Comparison of ENCODE assay signal across 24 mouse cellular contexts in genomic region chr1:181525996-181526395, GRCm38 (mm10). TPM values are rescaled to one million over a fixed set of nuclear protein-coding genes. Genes with fewer than 3 reads are reported as not detected.
DNase-seq lines count a peak whose midpoint lies in the region; ATAC-seq and TF ChIP-seq lines count a peak whose summit lies in the region.
"Had no signal": no experiment of that assay in that cellular context is flagged by ENCODE, and none has a peak within 500 bp of the region (broad histone marks: within the 10 kb centered on the region; RNA-seq: fewer than 3 reads in every experiment).

No protein-coding gene starts in this region.

- peak; percentile 21 for DNase-seq in kidney, postnatal 0 days (ENCODE audit: low spot score)
- no peak for DNase-seq in kidney, adult 2 months
- peak; percentile 63 for DNase-seq in CH12.LX (ENCODE audit: extremely low read depth)
- peak; percentile 23 for DNase-seq in retina, embryonic 14.5 days (ENCODE audit: low spot score)
- DNase-seq in cerebellum, postnatal 14 days = no peak
- DNase-seq: adrenal gland, adult 2 months; adrenal gland, postnatal 25 days; cerebellum, adult 18-20 months; cerebellum, adult 9-11 months; forebrain, postnatal 0 days; gastrocnemius, adult 2 months; gastrocnemius, postnatal 25 days; heart, postnatal 36 days had no signal

- TF ChIP-seq RAD21 in CH12.LX (IDR thresholded peaks at IDR 0.05; ENCODE audit: low read depth, low read length) = no peak

- no peak for TF ChIP-seq POLR2A in kidney, adult 2 months (IDR thresholded peaks at IDR 0.05; ENCODE audit: low read depth, low read length)
- TF ChIP-seq POLR2A in CH12.LX (IDR thresholded peaks at IDR 0.05; ENCODE audit: low read depth, low read length) = no peak

- H3K27ac ChIP-seq in kidney, postnatal 0 days = 0 out of 2 replicates have a peak overlapping the region, but pooled peaks have one; percentile 28
- H3K27ac ChIP-seq in kidney, adult 2 months (ENCODE audit: insufficient read depth, low read depth, low read length) = no peak overlapping the region
- H3K27ac ChIP-seq in CH12.LX (ENCODE audit: insufficient read depth, low read depth) = no peak overlapping the region
- no peak overlapping the region for H3K27ac ChIP-seq in midbrain, embryonic 15.5 days
- H3K27ac ChIP-seq: embryonic facial prominence, embryonic 10.5 days; forebrain, embryonic 13.5 days; gastrocnemius, adult 2 months had no signal

- no peak for TF ChIP-seq CTCF in kidney, postnatal 0 days (IDR thresholded peaks at IDR 0.05; ENCODE audit: low read depth)
- no peak for TF ChIP-seq CTCF in kidney, adult 2 months (conservative IDR thresholded peaks at IDR 0.05; ENCODE audit: insufficient read depth, insufficient read length, low read depth, low read length)
- no peak for TF ChIP-seq CTCF in CH12.LX (conservative IDR thresholded peaks at IDR 0.05 in 1 of 2, IDR thresholded peaks at IDR 0.05 in 1 of 2; ENCODE audit: low read depth in 2 of 2, low read length in 2 of 2)

- H3K9ac ChIP-seq in kidney, postnatal 0 days (ENCODE audit: low read depth, low read length) = no peak overlapping the region
- H3K9ac ChIP-seq in CH12.LX (ENCODE audit: insufficient read depth, low read depth) = no peak overlapping the region
- no peak overlapping the region for H3K9ac ChIP-seq in midbrain, embryonic 15.5 days
- H3K9ac ChIP-seq: forebrain, embryonic 13.5 days; forebrain, postnatal 0 days; heart, embryonic 12.5 days had no signal

- no peaks in the 10 kb centered on the region for H3K79me2 ChIP-seq in CH12.LX (replicated peaks; ENCODE audit: control insufficient read depth, extremely low read depth, insufficient read depth, poor library complexity, severe bottlenecking)

- no peak for ATAC-seq in kidney, postnatal 0 days (replicated peaks; ENCODE audit: low FRiP score, low read depth)
- no peak for ATAC-seq in midbrain, embryonic 15.5 days (replicated peaks)
- ATAC-seq: activated CD4-positive, CD25-positive, alpha-beta regulatory T cell, adult 4 months; forebrain, embryonic 13.5 days; forebrain, postnatal 0 days; hindbrain, embryonic 16.5 days; Patski had no signal

- no peaks in the 10 kb centered on the region for H3K9me3 ChIP-seq in kidney, postnatal 0 days (replicated peaks; ENCODE audit: low read length)
- H3K9me3 ChIP-seq in CH12.LX (replicated peaks; ENCODE audit: low read length) = peaks cover 3% of the 10 kb centered on the region
- no peaks in the 10 kb centered on the region for H3K9me3 ChIP-seq in midbrain, embryonic 15.5 days
- H3K9me3 ChIP-seq: embryonic facial prominence, embryonic 10.5 days; forebrain, embryonic 13.5 days had no signal

- 36% methylated on average over 5 of the region's 5 CpGs for WGBS in kidney, postnatal 0 days
- 54% methylated on average over 5 of the region's 5 CpGs for WGBS in kidney, adult 2 months
- WGBS in midbrain, embryonic 15.5 days = 45% methylated on average over 5 of the region's 5 CpGs

- H3K4me1 ChIP-seq in kidney, postnatal 0 days (replicated peaks; ENCODE audit: insufficient read depth, low read length) = 0 out of 2 replicates have a peak, but pooled peaks cover 3% of the 10 kb centered on the region
- no peaks in the 10 kb centered on the region for H3K4me1 ChIP-seq in kidney, adult 2 months (ENCODE audit: control insufficient read depth, insufficient read depth, low read length)
- H3K4me1 ChIP-seq in CH12.LX (ENCODE audit: control insufficient read depth in 1 of 2, insufficient read depth in 2 of 2) = peaks cover 12 to 25% of the 10 kb centered on the region in 2 experiments
- no peaks in the 10 kb centered on the region for H3K4me1 ChIP-seq in midbrain, embryonic 15.5 days

- TF ChIP-seq EP300 in CH12.LX (IDR thresholded peaks at IDR 0.05; ENCODE audit: low read length) = no peak

- H3K4me3 ChIP-seq in kidney, postnatal 0 days (replicated peaks; ENCODE audit: low read depth, low read length) = no peak overlapping the region
- H3K4me3 ChIP-seq in kidney, adult 2 months (ENCODE audit: insufficient read depth, low read depth, low read length) = no peak overlapping the region
- no peak overlapping the region for H3K4me3 ChIP-seq in CH12.LX (replicated peaks in 1 of 3; ENCODE audit: low read depth in 2 of 3, low read length in 2 of 3, poor library complexity in 1 of 3)
- H3K4me3 ChIP-seq in midbrain, embryonic 15.5 days = no peak overlapping the region
- H3K4me3 ChIP-seq: embryonic facial prominence, embryonic 10.5 days; forebrain, embryonic 13.5 days; gastrocnemius, adult 2 months; heart, embryonic 12.5 days had no signal

- H3K27me3 ChIP-seq in kidney, postnatal 0 days (ENCODE audit: insufficient read depth, low read length) = no peaks in the 10 kb centered on the region
- no peaks in the 10 kb centered on the region for H3K27me3 ChIP-seq in kidney, adult 2 months (replicated peaks; ENCODE audit: control insufficient read depth, insufficient read depth, low read length)
- H3K27me3 ChIP-seq in CH12.LX (replicated peaks) = no peaks in the 10 kb centered on the region
- no peaks in the 10 kb centered on the region for H3K27me3 ChIP-seq in midbrain, embryonic 15.5 days (replicated peaks)
- H3K27me3 ChIP-seq: forebrain, embryonic 13.5 days; Patski had no signal

- dilution Hi-C loops in CH12.LX (cut with MboI; ENCODE audit: extremely low pct_ligation_motif_present, extremely low pct_unique_long_range_greater_than_20kb, low sequenced_read_pairs) = no loop called here

- in situ Hi-C loops in CH12.LX (cut with MboI; ENCODE audit: low pct_ligation_motif_present, low pct_unique_long_range_greater_than_20kb, low sequenced_read_pairs) = loop anchor here (25.0 kb wide), 2 partner anchors 239 to 514 kb away; partner anchors contain the start of gene Ephx1

- H3K4me2 ChIP-seq in kidney, postnatal 0 days (ENCODE audit: low read length) = no peak overlapping the region
- 0 out of 2 replicates have a peak overlapping the region, but pooled peaks have one; percentile 21 for H3K4me2 ChIP-seq in CH12.LX (ENCODE audit: insufficient read depth, low read depth, poor library complexity, severe bottlenecking)
- no peak overlapping the region for H3K4me2 ChIP-seq in midbrain, embryonic 15.5 days
- H3K4me2 ChIP-seq: forebrain, embryonic 13.5 days; heart, embryonic 12.5 days had no signal

- no peaks in the 10 kb centered on the region for H3K36me3 ChIP-seq in kidney, postnatal 0 days (ENCODE audit: insufficient read depth, low read length)
- H3K36me3 ChIP-seq in kidney, adult 2 months (ENCODE audit: control insufficient read depth, insufficient read depth, low read length) = no peaks in the 10 kb centered on the region
- no peaks in the 10 kb centered on the region for H3K36me3 ChIP-seq in CH12.LX (replicated peaks in 1 of 2; ENCODE audit: control insufficient read depth in 1 of 2, insufficient read depth in 1 of 2, low read length in 1 of 2)
- no peaks in the 10 kb centered on the region for H3K36me3 ChIP-seq in midbrain, embryonic 15.5 days (replicated peaks)
- H3K36me3 ChIP-seq: embryonic facial prominence, embryonic 10.5 days; heart, embryonic 12.5 days had no signal

TF ChIP-seq in CH12.LX, 34 proteins besides CTCF, POLR2A, EP300 and RAD21:
- TF ChIP-seq CHD2 (IDR thresholded peaks at IDR 0.05; ENCODE audit: low read length) (no peak), ZNF384 (IDR thresholded peaks at IDR 0.05; ENCODE audit: low read depth, low read length) (peak; percentile 80), POLR2AphosphoS2 (IDR thresholded peaks at IDR 0.05; ENCODE audit: low read depth, low read length) (no peak), USF1 (IDR thresholded peaks at IDR 0.05; ENCODE audit: low read depth, low read length) (0 out of 2 replicates have a peak, but pooled peaks have one; percentile 17)

RNA-seq across cellular contexts. Expression of gene Ccdc121, which starts 14.7 kb away (rescaled TPM):
- polyA plus RNA-seq in kidney, postnatal 0 days (2015; fragmentation: Nextera tagmentation; extraction: Ambion mirVana) = 0.14 and 0.17 TPM in 2 replicates
- not detected in 2 replicates for polyA plus RNA-seq in kidney, adult 2 months (2012; rRNA removed)
- total RNA-seq in CH12.LX (2012; rRNA removed) (not detected in 2 replicates), CH12.LX (2014; rRNA removed) (not detected in 2 replicates)
- polyA plus RNA-seq in CH12.LX (2012; ENCODE audit: insufficient read length, low read depth) = not detected in 2 replicates
- polyA plus RNA-seq in midbrain, embryonic 15.5 days (2015; fragmentation: Nextera tagmentation; extraction: Ambion mirVana) = 0.09 TPM in 1 of 2 replicates, not detected in the other
- total RNA-seq: adrenal gland, adult 2 months; adrenal gland, postnatal 25 days; gastrocnemius, adult 2 months; gastrocnemius, postnatal 25 days; granulocyte monocyte progenitor cell, adult 5-6 weeks; heart, adult 8-10 months; heart, postnatal 36 days had no signal
- polyA plus RNA-seq: activated CD4-positive, CD25-positive, alpha-beta regulatory T cell, adult 4 months; adrenal gland, adult 2 months; C2C12; forebrain, embryonic 13.5 days; hindbrain, embryonic 11.5 days; Patski had no signal

RNA-seq across cellular contexts. Expression of gene Dnah14, which starts 50.4 kb away (rescaled TPM):
- polyA plus RNA-seq in kidney, postnatal 0 days (2015; fragmentation: Nextera tagmentation; extraction: Ambion mirVana) = 0.88 and 1.1 TPM in 2 replicates
- polyA plus RNA-seq in kidney, adult 2 months (2012; rRNA removed) = not detected in 2 replicates
- total RNA-seq in CH12.LX (2012; rRNA removed) (0.98 and 1.0 TPM in 2 replicates), CH12.LX (2014; rRNA removed) (0.03 TPM in 2 replicates)
- 0.57 and 0.74 TPM in 2 replicates for polyA plus RNA-seq in CH12.LX (2012; ENCODE audit: insufficient read length, low read depth)
- polyA plus RNA-seq in midbrain, embryonic 15.5 days (2015; fragmentation: Nextera tagmentation; extraction: Ambion mirVana) = 0.49 and 0.81 TPM in 2 replicates
- total RNA-seq: gastrocnemius, adult 2 months; heart, adult 8-10 months; heart, postnatal 36 days had no signal
- polyA plus RNA-seq: adrenal gland, adult 2 months had no signal

Comparison
In these comparisons a context has a peak if more than half of its experiments do, and no peak if none do; other contexts are left out.
1. DNase-seq: peak in kidney, postnatal 0 days (single experiment), CH12.LX (single experiment) and retina, embryonic 14.5 days (single experiment); none in kidney, adult 2 months (single experiment) and cerebellum, postnatal 14 days (0 of 2).